20 mouse cellular contexts compared by ENCODE assay signal in genomic region chr12:87047536-87047935, GRCm38 (mm10). TPM values are rescaled to one million over a fixed set of nuclear protein-coding genes. Genes with fewer than 3 reads are reported as not detected.
"Had no signal": no experiment of that assay in that cellular context is flagged by ENCODE, and none has a peak within 500 bp of the region (broad histone marks: within the 10 kb centered on the region; RNA-seq: fewer than 3 reads in every experiment).

No protein-coding gene starts in this region.

- H3K4me2 ChIP-seq: neural tube, embryonic 13.5 days; neural tube, embryonic 15.5 days; stomach, embryonic 15.5 days had no signal

- H3K36me3 ChIP-seq: neural tube, embryonic 13.5 days; neural tube, embryonic 15.5 days; stomach, embryonic 15.5 days had no signal

- H3K9ac ChIP-seq: neural tube, embryonic 13.5 days; neural tube, embryonic 15.5 days; stomach, embryonic 15.5 days had no signal

- H3K27ac ChIP-seq: neural tube, embryonic 13.5 days; neural tube, embryonic 15.5 days; stomach, embryonic 15.5 days; stomach, postnatal 0 days had no signal

- DNase-seq: retina, postnatal 1 day; right cerebral cortex, adult 18-20 months; right cerebral cortex, postnatal 14 days; right cerebral cortex, postnatal 25 days; right cerebral cortex, postnatal 4 days; spleen, adult 18-20 months; thymus, adult 18-20 months; thymus, adult 2 months; thymus, postnatal 14 days; thymus, postnatal 25 days; thymus, postnatal 36 days; thymus, postnatal 4 days had no signal

- H3K4me1 ChIP-seq: stomach, embryonic 15.5 days had no signal

- H3K27me3 ChIP-seq: neural tube, embryonic 13.5 days; neural tube, embryonic 15.5 days; stomach, embryonic 15.5 days had no signal

- H3K9me3 ChIP-seq: neural tube, embryonic 13.5 days; neural tube, embryonic 15.5 days; stomach, embryonic 15.5 days had no signal

- H3K4me3 ChIP-seq: neural tube, embryonic 13.5 days; neural tube, embryonic 15.5 days; stomach, embryonic 15.5 days had no signal

RNA-seq across cellular contexts. Expression of gene Tmem63c, which starts 26.4 kb away (rescaled TPM):
- total RNA-seq: neutrophil, adult 5-6 weeks had no signal

RNA-seq across cellular contexts. Expression of gene Ngb, which starts 54.8 kb away (rescaled TPM):
- total RNA-seq: neutrophil, adult 5-6 weeks had no signal

RNA-seq across cellular contexts. Expression of gene Zdhhc22, which starts 57.3 kb away (rescaled TPM):
- total RNA-seq: neutrophil, adult 5-6 weeks had no signal
- polyA plus RNA-seq: spleen, adult 2 months; testis, adult 2 months; urinary bladder, adult 2 months had no signal
